Mouse (Mus musculus) naive thymus-derived CD4-positive, alpha-beta T cell, adult 5 months (primary cell): Measurements from ENCODE around the gene Olfr894. TPM values are rescaled to one million over a fixed set of nuclear protein-coding genes. Genes with fewer than 3 reads are reported as not detected.

Experiments
- polyA plus RNA-seq: library from polyadenylated mRNA; unstranded; fragments of 100-300 nt; shearing (Covaris generic); gene quantifications from one replicate; pipeline ENCODE4 v1.2.1, GENCODE M21; 2017

The Olfr894 gene
- not detected for polyA plus RNA-seq

GRCm38 (mm10) chr9:38217755-38218154, at the start of gene Olfr894:
Gene Olfr894 (plus strand): TSS chr9:38218055.

GRCm38 (mm10) chr9:38180721-38181120, 37.1 kb upstream of the Olfr894 start, which contains the start of gene Olfr891:
Gene Olfr891 (minus strand): TSS chr9:38180821.

GRCm38 (mm10) chr9:38208065-38208464, 9.8 kb upstream of the Olfr894 start, which contains the start of gene Olfr893:
Gene Olfr893 (plus strand): TSS chr9:38208365.

GRCm38 (mm10) chr9:38252474-38252873, 34.6 kb downstream of the Olfr894 start, which contains the start of gene Olfr143:
Gene Olfr143 (plus strand): TSS chr9:38252774.

GRCm38 (mm10) chr9:38267551-38267950, 49.7 kb downstream of the Olfr894 start, which contains the start of gene Olfr895:
Gene Olfr895 (plus strand): TSS chr9:38267851.

Other genes with a start within 250 kb of the Olfr894 start
- 0.16 TPM for gene Olfr881, start 226.2 kb upstream of the Olfr894 start, polyA plus RNA-seq
- not detected for gene Olfr883, start 192.2 kb upstream of the Olfr894 start, polyA plus RNA-seq
- gene Olfr884, start 171.5 kb upstream of the Olfr894 start, polyA plus RNA-seq: not detected
- not detected for gene Olfr885, start 156.7 kb upstream of the Olfr894 start, polyA plus RNA-seq
- 0.07 TPM for gene Olfr887, start 134.0 kb upstream of the Olfr894 start, polyA plus RNA-seq
- gene Olfr888, start 109.9 kb upstream of the Olfr894 start, polyA plus RNA-seq: not detected
- not detected for gene Olfr889, start 102.9 kb upstream of the Olfr894 start, polyA plus RNA-seq
- gene Olfr890, start 75.5 kb upstream of the Olfr894 start, polyA plus RNA-seq: 0.39 TPM
- gene Olfr891, start 37.2 kb upstream of the Olfr894 start, polyA plus RNA-seq: not detected
- gene Olfr893, start 9.7 kb upstream of the Olfr894 start, polyA plus RNA-seq: not detected
- not detected for gene Olfr143, start 34.7 kb downstream of the Olfr894 start, polyA plus RNA-seq
- gene Olfr895, start 49.8 kb downstream of the Olfr894 start, polyA plus RNA-seq: not detected
- gene Olfr896-ps1, start 73.1 kb downstream of the Olfr894 start, polyA plus RNA-seq: not detected
- gene Olfr25, start 111.0 kb downstream of the Olfr894 start, polyA plus RNA-seq: not detected
- not detected for gene Olfr898, start 130.4 kb downstream of the Olfr894 start, polyA plus RNA-seq
- 0.09 TPM for gene Olfr250, start 148.8 kb downstream of the Olfr894 start, polyA plus RNA-seq
- not detected for gene Olfr251, start 159.0 kb downstream of the Olfr894 start, polyA plus RNA-seq
- 0.10 TPM for gene Olfr147, start 183.6 kb downstream of the Olfr894 start, polyA plus RNA-seq
- not detected for gene Olfr901, start 211.4 kb downstream of the Olfr894 start, polyA plus RNA-seq
- gene Olfr902, start 229.6 kb downstream of the Olfr894 start, polyA plus RNA-seq: not detected
- not detected for gene Olfr904, start 245.1 kb downstream of the Olfr894 start, polyA plus RNA-seq